Mouse (Mus musculus) stomach, embryonic 14.5 days (tissue): ENCODE measurements around the gene Dbx1. TPM values are rescaled to one million over a fixed set of nuclear protein-coding genes. Genes with fewer than 3 reads are reported as not detected.

Source experiments
- ATAC-seq: fragments of 200-750 bp; cut with Nextera tagmentation; 2 replicates; pipeline ENCODE4 v1.8.0; 2017; ENCODE audit warnings: low read depth, moderate TSS enrichment; ENCODE audit not compliant: insufficient number of reproducible peaks, insufficient read depth, low FRiP score
- H3K27ac ChIP-seq: fragments of 300-500 bp; sonication (generic); 2 replicates; pipeline ENCODE4 v1.5.1; 2014; ENCODE audit warnings: mild to moderate bottlenecking, low read length, moderate library complexity, mixed read lengths
- H3K27me3 ChIP-seq: fragments of 300-500 bp; sonication (generic); 2 replicates; pipeline ENCODE4 v1.6.1; 2014; ENCODE audit warnings: low read length, control low read depth, mixed read lengths; ENCODE audit not compliant: control insufficient read depth, insufficient read depth
- H3K36me3 ChIP-seq: fragments of 300-500 bp; sonication (generic); 2 replicates; pipeline ENCODE4 v1.6.1; 2014; ENCODE audit warnings: mild to moderate bottlenecking, control low read depth, low read length, moderate library complexity, mixed read lengths; ENCODE audit not compliant: control insufficient read depth, insufficient read depth
- H3K4me1 ChIP-seq: fragments of 300-500 bp; sonication (generic); 2 replicates; pipeline ENCODE4 v1.6.1; 2014; ENCODE audit warnings: low read length, control low read depth, mixed read lengths; ENCODE audit not compliant: control insufficient read depth, insufficient read depth
- H3K4me2 ChIP-seq: fragments of 300-500 bp; sonication (generic); replicated peaks from 2 replicates; pipeline ENCODE4 v1.6.1; 2014; ENCODE audit warnings: low read depth, low read length, control low read depth
- H3K4me3 ChIP-seq: fragments of 300-500 bp; sonication (generic); 2 replicates; pipeline ENCODE4 v1.5.1; 2014; ENCODE audit warnings: low read depth, low read length, control low read depth
- H3K9ac ChIP-seq: fragments of 300-500 bp; sonication (generic); replicated peaks from 2 replicates; pipeline ENCODE4 v1.6.1; 2014; ENCODE audit warnings: low read depth, mild to moderate bottlenecking, control low read depth, low read length, moderate library complexity, mixed read lengths
- H3K9me3 ChIP-seq: fragments of 300-500 bp; sonication (generic); 2 replicates; pipeline ENCODE4 v1.6.1; 2016; ENCODE audit warnings: low read depth, low read length, control low read depth; ENCODE audit not compliant: control insufficient read depth
- WGBS: fragments of 180-500 bp; shearing (Covaris S2); extraction: QIAGEN DNeasy Blood & Tissue Kit; methylation state at CpG from one replicate; pipeline ENCODE4 v1.1.7; 2014; 5-methylcytosine and 5-hydroxymethylcytosine counted together
- polyA plus RNA-seq: library from polyadenylated mRNA; unstranded; fragments of >200 nt; fragmentation: Nextera tagmentation; extraction: Ambion mirVana; gene quantifications from 2 replicates; pipeline ENCODE4 v1.2.1, GENCODE M21; 2014

Gene Dbx1
- not detected in 2 replicates for polyA plus RNA-seq

DNA sequence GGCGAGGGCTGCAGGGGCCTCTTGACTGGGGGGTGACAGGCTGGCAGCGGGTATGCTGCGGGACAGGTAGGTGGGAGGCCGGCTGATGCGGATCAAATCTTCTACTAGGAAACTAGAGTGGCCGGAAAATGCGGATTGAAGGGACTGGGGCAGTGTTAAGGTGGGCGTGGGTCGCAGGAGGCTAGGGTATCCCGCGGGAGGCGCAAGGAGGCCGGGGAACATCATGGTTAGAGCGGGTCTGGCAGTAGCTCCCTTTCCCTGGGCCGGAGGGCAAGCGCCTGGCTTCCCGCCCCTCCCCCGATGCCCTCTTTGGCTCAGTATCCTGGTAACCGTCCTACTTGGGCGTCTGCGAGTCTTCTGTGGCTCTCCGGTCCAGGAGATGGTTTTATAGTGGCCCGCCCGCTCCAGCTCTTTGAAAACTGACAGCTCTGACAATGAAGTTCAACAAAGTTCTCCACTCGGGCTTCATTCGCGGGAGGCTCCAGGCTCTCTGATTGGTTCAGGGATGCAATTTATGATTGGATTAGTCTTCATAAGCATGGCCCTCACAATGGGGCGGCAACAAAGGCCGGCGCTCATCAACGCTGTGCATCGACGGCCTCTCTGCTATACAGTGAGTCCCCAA lies at the start of gene Dbx1:
Gene Dbx1 (minus strand): TSS at position 359 of the 625 bp plus-strand sequence.
- WGBS: under 1% methylated on average over 33 of the region's 33 CpGs
- Histone ChIP-seq H3K4me1 (peaks cover 6% of the 10 kb centered on the region; the same call in 1 of the 2 replicates), H3K36me3 (no peaks in the 10 kb centered on the region), H3K4me2 (no peak within 1 kb of the TSS), H3K27ac (no peak within 1 kb of the TSS), H3K4me3 (no peak within 1 kb of the TSS), H3K27me3 (peaks cover 61% of the 10 kb centered on the region), H3K9ac (no peak within 1 kb of the TSS), H3K9me3 (no peaks in the 10 kb centered on the region; the same call in 1 of the 2 replicates)
- ATAC-seq: no peak

DNA sequence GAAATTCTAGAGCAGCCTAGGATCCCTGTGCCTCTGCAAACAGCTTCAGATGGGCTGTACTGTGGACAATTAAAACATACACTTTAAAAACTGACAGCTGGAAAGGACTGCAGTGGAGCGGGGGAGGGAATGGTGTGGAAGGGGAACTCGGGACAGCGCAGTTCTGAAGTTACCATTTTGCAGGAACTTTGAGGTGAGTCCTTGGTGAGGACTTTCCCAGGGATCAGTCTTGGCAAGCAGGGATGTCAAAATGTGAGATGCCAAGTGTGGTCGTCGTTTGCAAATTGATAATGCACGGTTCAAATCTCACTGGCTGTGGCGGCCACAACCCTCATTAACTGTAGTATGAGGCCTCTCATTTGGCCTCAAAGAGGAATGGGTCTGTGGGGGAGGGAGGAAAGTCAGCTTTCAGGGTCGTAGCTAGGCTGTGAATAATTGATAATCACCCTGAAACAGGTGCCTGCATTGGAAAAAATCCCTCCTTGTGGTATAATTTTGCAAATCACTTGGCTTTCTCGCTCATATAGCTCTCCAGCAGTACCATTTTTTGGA lies 42.3 kb upstream of the Dbx1 start:
- H3K4me2 ChIP-seq: no peak overlapping the region
- no peaks in the 10 kb centered on the region for H3K4me1 ChIP-seq
- ATAC-seq: no peak
- no peaks in the 10 kb centered on the region for H3K36me3 ChIP-seq
- 7% methylated on average over 9 of the region's 9 CpGs for WGBS
- no peak overlapping the region for H3K9ac ChIP-seq
- no peaks in the 10 kb centered on the region for H3K9me3 ChIP-seq
- H3K4me3 ChIP-seq: no peak overlapping the region
- H3K27me3 ChIP-seq: peaks cover 45% of the 10 kb centered on the region
- H3K27ac ChIP-seq: no peak overlapping the region

DNA sequence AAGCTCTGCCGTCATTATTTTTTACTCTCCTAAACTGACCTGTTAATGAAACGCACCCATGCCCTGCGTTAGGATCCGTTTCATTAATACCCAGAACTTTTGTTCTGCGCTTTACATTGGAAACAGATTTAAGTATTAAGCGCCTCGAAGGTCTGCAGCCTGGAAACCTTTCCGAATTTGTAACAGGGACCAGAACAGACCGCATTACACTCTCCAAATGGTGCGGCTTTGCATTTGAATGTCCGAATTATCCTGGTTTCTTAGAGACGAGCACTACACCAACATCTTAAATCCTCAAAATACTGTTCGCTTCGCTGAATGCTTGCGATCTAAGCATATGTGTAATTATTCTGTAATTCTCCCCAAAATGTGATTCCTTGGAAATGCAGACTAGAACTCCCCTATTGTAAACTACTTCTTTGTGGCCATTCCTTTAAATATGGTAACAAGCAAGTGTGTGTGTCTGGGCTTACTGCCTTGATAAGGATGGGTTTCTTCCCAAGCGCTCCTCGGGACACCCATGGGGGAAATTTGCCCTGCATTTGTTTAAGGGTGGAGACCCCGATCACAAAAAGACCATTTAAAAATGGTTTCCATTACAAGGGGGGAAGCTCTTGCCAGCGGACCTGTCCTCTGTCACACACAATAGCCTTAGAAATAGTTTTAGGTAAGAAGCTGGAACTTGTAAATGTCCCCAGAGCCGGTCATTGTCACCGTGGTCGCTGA lies 41.6 kb upstream of the Dbx1 start:
- Histone ChIP-seq H3K27ac (no peak overlapping the region), H3K4me3 (no peak overlapping the region), H3K9ac (no peak overlapping the region), H3K9me3 (no peaks in the 10 kb centered on the region), H3K4me1 (no peaks in the 10 kb centered on the region), H3K4me2 (no peak overlapping the region), H3K36me3 (no peaks in the 10 kb centered on the region), H3K27me3 (peaks cover 45% of the 10 kb centered on the region)
- WGBS: 5% methylated on average over 22 of the region's 22 CpGs
- no peak for ATAC-seq

DNA sequence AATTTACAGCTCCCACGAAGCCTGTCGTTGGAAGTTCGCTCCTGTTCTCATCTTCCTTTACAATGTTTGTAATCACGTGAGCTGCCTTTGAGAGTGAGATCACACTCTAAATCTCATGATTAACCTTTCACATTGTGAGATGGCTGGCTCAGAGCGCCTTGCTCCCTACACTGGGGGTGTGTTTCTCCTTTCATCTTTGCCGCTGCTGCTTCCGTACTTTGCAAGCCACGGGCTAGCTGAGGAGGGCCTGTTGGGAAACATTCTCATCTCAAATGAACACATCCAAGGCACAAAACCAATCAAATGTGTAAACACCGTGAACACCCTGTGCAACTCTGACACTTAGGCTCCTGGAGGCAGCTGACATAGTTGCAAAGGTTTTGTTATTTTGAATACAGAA lies 40.5 kb upstream of the Dbx1 start:
- Histone ChIP-seq H3K36me3 (no peaks in the 10 kb centered on the region), H3K4me1 (no peaks in the 10 kb centered on the region), H3K4me3 (no peak overlapping the region), H3K9me3 (no peaks in the 10 kb centered on the region), H3K9ac (no peak overlapping the region), H3K4me2 (no peak overlapping the region), H3K27me3 (peaks cover 42% of the 10 kb centered on the region), H3K27ac (no peak overlapping the region)
- WGBS: 1% methylated on average over 9 of the region's 9 CpGs
- no peak for ATAC-seq

DNA sequence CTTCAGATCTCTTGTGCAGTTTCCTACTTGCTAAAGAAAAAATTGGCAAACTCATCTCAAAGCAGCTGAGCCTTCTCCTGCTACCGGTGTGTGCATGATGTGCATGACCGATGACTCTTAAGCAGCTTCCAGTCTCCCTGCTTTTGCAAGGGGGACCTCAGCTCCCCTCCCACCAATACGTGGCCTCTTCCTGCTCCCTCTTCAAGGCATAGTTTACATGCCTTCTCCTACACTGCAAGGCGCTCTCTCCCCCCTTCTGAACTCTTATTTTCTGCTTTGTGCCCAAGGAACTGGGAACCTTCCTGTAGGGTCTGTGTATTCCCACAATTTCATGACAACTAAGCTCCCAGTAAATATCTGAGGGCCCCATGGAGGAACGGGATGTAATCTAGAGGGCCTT lies 40.0 kb upstream of the Dbx1 start:
- Histone ChIP-seq H3K36me3 (no peaks in the 10 kb centered on the region), H3K9ac (no peak overlapping the region), H3K27ac (no peak overlapping the region), H3K4me3 (no peak overlapping the region), H3K9me3 (no peaks in the 10 kb centered on the region), H3K4me1 (no peaks in the 10 kb centered on the region), H3K4me2 (no peak overlapping the region), H3K27me3 (peaks cover 42% of the 10 kb centered on the region)
- no peak for ATAC-seq
- whole genome bisulfite sequencing: 12% methylated on average over 5 of the region's 5 CpGs

DNA sequence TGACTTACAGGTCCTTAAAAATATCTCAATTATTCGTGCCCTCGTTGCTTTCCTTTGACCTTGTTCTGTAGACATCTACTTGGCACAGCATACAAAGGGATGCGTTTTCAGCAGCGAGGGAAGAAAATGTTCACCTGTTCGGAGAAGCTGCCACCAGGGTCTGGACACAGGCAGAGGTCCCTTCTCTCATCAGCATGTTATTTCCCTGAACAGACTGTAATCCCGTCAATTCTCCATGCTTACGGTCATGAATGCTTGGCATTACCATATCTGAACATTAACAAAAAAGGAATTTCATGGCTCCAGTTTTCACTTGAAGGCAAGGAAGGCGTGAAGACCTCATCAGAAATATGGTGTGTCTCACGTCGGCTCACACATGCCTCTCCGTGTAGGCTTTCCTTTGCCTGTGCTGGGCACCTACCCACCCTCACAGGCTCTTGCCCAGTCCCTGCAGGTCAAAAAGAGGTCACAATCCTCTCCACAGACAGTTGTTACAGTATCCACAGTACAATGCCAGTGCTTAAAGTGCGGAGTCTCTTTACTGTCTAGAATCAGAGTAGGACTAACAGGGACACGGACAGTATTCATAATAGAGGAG lies 31.7 kb upstream of the Dbx1 start:
- H3K27me3 ChIP-seq: 0 out of 2 replicates have a peak, but pooled peaks cover 3% of the 10 kb centered on the region
- no peaks in the 10 kb centered on the region for H3K4me1 ChIP-seq
- ATAC-seq: no peak
- H3K27ac ChIP-seq: no peak overlapping the region
- H3K9me3 ChIP-seq: no peaks in the 10 kb centered on the region
- 86% methylated on average over 13 of the region's 13 CpGs for WGBS
- no peaks in the 10 kb centered on the region for H3K36me3 ChIP-seq
- no peak overlapping the region for H3K4me2 ChIP-seq
- no peak overlapping the region for H3K9ac ChIP-seq
- no peak overlapping the region for H3K4me3 ChIP-seq

DNA sequence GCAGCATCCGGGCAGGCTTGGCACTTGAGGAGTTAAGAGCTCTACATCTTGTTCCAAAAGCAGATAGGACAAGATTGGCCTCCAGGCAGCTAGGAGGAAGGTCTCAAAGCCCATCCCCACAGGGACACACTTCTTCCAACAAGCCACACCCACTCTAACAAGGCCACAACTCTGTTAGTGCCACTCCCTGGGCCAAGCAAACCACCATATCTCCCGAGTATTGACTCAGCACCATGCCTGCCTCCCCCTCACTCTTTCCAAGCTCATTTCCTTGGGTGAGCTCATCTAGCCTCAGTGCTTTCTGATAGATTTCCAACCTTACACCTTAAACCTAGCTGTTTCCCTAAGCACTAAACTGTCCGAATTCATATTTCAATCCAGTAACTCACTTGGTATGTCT lies 26.9 kb upstream of the Dbx1 start:
- H3K27ac ChIP-seq: no peak overlapping the region
- H3K9me3 ChIP-seq: no peaks in the 10 kb centered on the region
- no peaks in the 10 kb centered on the region for H3K36me3 ChIP-seq
- no peak overlapping the region for H3K9ac ChIP-seq
- 0 out of 2 replicates have a peak, but pooled peaks cover 4% of the 10 kb centered on the region for H3K27me3 ChIP-seq
- peak; percentile 82 for ATAC-seq
- WGBS: 80% methylated on average over 3 of the region's 3 CpGs
- H3K4me3 ChIP-seq: no peak overlapping the region
- H3K4me2 ChIP-seq: no peak overlapping the region
- H3K4me1 ChIP-seq: 0 out of 2 replicates have a peak, but pooled peaks cover 5% of the 10 kb centered on the region

DNA sequence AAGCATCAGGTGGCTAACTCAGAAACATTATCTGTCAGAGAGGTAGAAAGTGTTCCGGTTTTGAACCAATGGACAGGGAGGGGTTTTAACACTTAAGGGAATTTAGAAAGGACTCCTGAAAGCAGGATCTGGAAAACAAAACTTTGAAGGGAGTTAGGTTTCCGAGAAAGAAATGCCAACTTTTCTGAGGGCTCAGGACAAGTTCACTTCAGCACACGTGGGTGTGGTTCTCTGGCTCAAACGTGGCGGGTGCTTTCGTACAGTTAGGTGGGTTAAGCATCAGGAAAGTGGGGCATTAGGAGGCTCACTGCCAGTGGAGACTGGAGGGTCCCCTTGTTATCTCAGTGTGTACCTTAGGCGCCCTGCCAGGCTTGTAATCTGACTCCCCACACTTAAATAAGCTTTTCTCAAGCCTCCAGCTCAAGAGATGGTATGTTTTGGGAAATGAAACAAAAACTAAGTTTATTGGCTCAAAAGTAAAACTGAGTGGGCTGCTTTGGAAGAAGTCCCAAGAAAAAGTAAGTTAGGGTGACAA lies 25.9 kb upstream of the Dbx1 start:
- 0 out of 2 replicates have a peak, but pooled peaks cover 5% of the 10 kb centered on the region for H3K4me1 ChIP-seq
- no peak for ATAC-seq
- H3K4me3 ChIP-seq: no peak overlapping the region
- H3K4me2 ChIP-seq: no peak overlapping the region
- no peaks in the 10 kb centered on the region for H3K36me3 ChIP-seq
- 6% methylated on average over 7 of the region's 7 CpGs for WGBS
- no peak overlapping the region for H3K9ac ChIP-seq
- H3K27me3 ChIP-seq: 0 out of 2 replicates have a peak, but pooled peaks cover 4% of the 10 kb centered on the region
- no peaks in the 10 kb centered on the region for H3K9me3 ChIP-seq
- H3K27ac ChIP-seq: no peak overlapping the region
